Mouse (Mus musculus) bone marrow macrophage, adult 2 months (primary cell): ENCODE measurements around the gene Prmt1.

Experiments
- CTCF ChIP-seq: IDR thresholded peaks from 2 replicates; pipeline ENCODE4 v1.5.1; 2012; ENCODE audit warnings: low read depth, mild to moderate bottlenecking, low read length, moderate library complexity
- POLR2A ChIP-seq: IDR thresholded peaks from 2 replicates; pipeline ENCODE4 v1.6.1; 2012; ENCODE audit warnings: mild to moderate bottlenecking, low read depth, low read length, borderline replicate concordance

DNA sequence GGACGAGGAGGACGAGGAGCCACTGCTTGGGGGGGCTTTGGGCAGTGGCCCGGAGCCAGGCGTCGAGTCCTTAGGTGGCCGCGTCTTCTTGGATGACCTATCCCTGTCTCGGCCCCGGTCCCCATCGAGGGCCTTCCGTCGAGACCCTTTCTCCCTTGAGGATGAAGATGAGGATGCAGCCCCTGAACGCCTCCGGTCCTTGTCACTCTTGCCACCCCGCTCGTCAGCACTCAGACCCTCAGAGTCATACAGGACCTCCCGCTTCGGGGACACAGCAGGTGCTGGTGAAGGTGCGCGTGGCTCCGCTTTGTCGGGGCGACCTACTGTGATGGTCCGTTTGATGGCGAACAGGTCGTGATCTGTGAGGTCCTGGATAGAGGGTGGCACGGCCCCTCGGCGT lies 20.8 kb upstream of the Prmt1 start:
- no peak for TF ChIP-seq CTCF
- TF ChIP-seq POLR2A = no peak
